Mouse (Mus musculus) lung, embryonic 16.5 days (tissue): Measurements from ENCODE around the gene Nudt16l1. TPM values are rescaled to one million over a fixed set of nuclear protein-coding genes. Genes with fewer than 3 reads are reported as not detected.

Source experiments
- ATAC-seq: fragments of 200-750 bp; cut with Nextera tagmentation; 2 replicates; pipeline ENCODE4 v1.8.0; 2017; ENCODE audit warnings: low read depth, mild to moderate bottlenecking, moderate library complexity
- H3K27ac ChIP-seq: fragments of 300-500 bp; sonication (generic); 2 replicates; pipeline ENCODE4 v1.5.1; 2014; ENCODE audit warnings: mild to moderate bottlenecking, control low read depth, low read length
- H3K27me3 ChIP-seq: fragments of 300-500 bp; sonication (generic); 2 replicates; pipeline ENCODE4 v1.6.1; 2014; ENCODE audit warnings: low read depth, low read length, mixed read lengths; ENCODE audit not compliant: control insufficient read depth, insufficient read depth
- H3K36me3 ChIP-seq: fragments of 300-500 bp; sonication (generic); 2 replicates; pipeline ENCODE4 v1.6.1; 2014; ENCODE audit warnings: low read length; ENCODE audit not compliant: control insufficient read depth, insufficient read depth
- H3K4me1 ChIP-seq: fragments of 300-500 bp; sonication (generic); replicated peaks from 2 replicates; pipeline ENCODE4 v1.6.1; 2014; ENCODE audit warnings: low read length, mixed read lengths; ENCODE audit not compliant: control insufficient read depth, insufficient read depth
- H3K4me2 ChIP-seq: fragments of 300-500 bp; sonication (generic); 2 replicates; pipeline ENCODE4 v1.6.1; 2014; ENCODE audit warnings: low read depth, low read length, control low read depth
- H3K4me3 ChIP-seq: fragments of 300-500 bp; sonication (generic); 2 replicates; pipeline ENCODE4 v1.5.1; 2014; ENCODE audit warnings: mild to moderate bottlenecking, low read length, control low read depth
- H3K9ac ChIP-seq: fragments of 300-500 bp; sonication (generic); 2 replicates; pipeline ENCODE4 v1.6.1; 2014; ENCODE audit warnings: low read length, control low read depth
- H3K9me3 ChIP-seq: fragments of 300-500 bp; sonication (generic); 2 replicates; pipeline ENCODE4 v1.6.1; 2016; ENCODE audit warnings: low read length; ENCODE audit not compliant: control insufficient read depth
- WGBS: fragments of 180-500 bp; shearing (Covaris S2); extraction: QIAGEN DNeasy Blood & Tissue Kit; methylation state at CpG from one replicate; pipeline ENCODE4 v1.1.7; 2014; 5-methylcytosine and 5-hydroxymethylcytosine counted together
- polyA plus RNA-seq: library from polyadenylated mRNA; unstranded; fragments of >200 nt; fragmentation: Nextera tagmentation; extraction: Ambion mirVana; gene quantifications from 2 replicates; pipeline ENCODE4 v1.2.1, GENCODE M21; 2015

The Nudt16l1 gene
- polyA plus RNA-seq, 1 experiment from 2014 or later: 144 TPM

DNA sequence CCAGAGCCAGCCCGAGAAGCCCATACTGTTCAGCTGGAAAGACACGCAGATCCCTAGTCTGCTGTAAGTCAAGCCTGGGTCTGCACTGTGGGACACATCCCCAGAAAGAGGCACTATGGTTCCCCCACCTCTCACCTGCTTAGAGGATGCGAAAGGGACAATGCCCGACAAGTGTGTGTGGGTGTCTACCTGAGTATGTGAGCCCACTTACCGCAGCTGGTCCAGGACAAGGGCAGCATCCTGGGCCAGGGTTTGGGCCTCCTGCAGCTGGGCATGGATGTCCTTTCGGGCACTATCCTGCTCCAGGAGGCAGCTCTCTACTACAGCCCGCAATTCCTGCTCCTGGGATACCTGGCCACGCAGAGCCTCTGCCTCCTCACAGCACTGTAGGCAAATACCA lies 4.3 kb downstream of the Nudt16l1 start:
- no peak overlapping the region for H3K4me3 ChIP-seq
- peaks cover 6% of the 10 kb centered on the region for H3K4me1 ChIP-seq
- no peaks in the 10 kb centered on the region for H3K27me3 ChIP-seq
- no peak overlapping the region for H3K4me2 ChIP-seq
- no peaks in the 10 kb centered on the region for H3K9me3 ChIP-seq
- 94% methylated on average over 8 of the region's 8 CpGs for WGBS
- ATAC-seq: no peak
- H3K9ac ChIP-seq: no peak overlapping the region
- H3K36me3 ChIP-seq: peaks cover 30% of the 10 kb centered on the region
- H3K27ac ChIP-seq: no peak overlapping the region

DNA sequence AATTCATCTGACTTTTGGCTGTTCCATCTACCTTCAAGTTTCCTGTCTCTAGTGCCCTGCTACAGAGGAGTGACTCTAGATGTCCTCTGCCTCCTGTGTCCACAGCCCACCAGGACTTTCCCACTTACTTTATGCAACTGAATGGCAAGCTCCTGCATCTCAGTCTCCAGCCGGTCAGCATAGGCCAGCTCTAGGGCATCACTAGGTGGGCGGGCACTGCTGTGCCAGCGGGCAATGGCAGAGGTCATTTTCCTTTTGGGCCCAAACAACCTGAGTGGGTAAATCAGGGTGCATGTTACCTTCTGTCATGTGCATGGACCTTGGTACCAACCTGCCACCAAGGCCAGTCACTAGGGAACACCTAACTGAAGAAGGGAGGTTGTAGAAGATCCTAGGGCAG lies 4.9 kb downstream of the Nudt16l1 start:
- ATAC-seq: no peak
- H3K9ac ChIP-seq: no peak overlapping the region
- H3K36me3 ChIP-seq: peaks cover 32% of the 10 kb centered on the region
- H3K4me3 ChIP-seq: no peak overlapping the region
- H3K4me1 ChIP-seq: peaks cover 6% of the 10 kb centered on the region
- H3K27ac ChIP-seq: no peak overlapping the region
- WGBS: 95% methylated on average over 3 of the region's 3 CpGs
- no peaks in the 10 kb centered on the region for H3K9me3 ChIP-seq
- no peak overlapping the region for H3K4me2 ChIP-seq
- no peaks in the 10 kb centered on the region for H3K27me3 ChIP-seq

DNA sequence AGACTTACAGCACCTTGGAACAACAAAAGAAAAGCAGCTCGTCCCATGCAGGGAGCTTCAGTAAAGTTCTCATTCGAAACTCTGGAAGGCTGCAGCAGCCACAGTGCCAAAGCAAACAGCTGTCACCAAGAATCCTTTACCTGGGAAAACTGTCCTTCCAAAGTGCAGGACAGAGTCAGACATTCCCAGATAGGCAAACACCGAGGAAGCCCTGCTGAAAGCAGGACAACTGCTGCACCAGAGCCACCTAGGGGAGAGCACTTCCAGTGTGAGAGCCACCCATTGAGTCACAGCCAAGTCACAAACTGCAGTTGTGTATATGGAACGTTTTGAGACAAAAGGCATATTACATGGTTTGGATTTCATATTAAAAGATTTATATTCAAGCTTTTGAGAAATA lies 6.9 kb downstream of the Nudt16l1 start:
- no peaks in the 10 kb centered on the region for H3K9me3 ChIP-seq
- no peak overlapping the region for H3K9ac ChIP-seq
- no peak for ATAC-seq
- H3K36me3 ChIP-seq: peaks cover 37% of the 10 kb centered on the region
- no peaks in the 10 kb centered on the region for H3K27me3 ChIP-seq
- no peak overlapping the region for H3K4me3 ChIP-seq
- no peak overlapping the region for H3K27ac ChIP-seq
- no peak overlapping the region for H3K4me2 ChIP-seq
- 77% methylated on average over 4 of the region's 4 CpGs for WGBS
- H3K4me1 ChIP-seq: no peaks in the 10 kb centered on the region

DNA sequence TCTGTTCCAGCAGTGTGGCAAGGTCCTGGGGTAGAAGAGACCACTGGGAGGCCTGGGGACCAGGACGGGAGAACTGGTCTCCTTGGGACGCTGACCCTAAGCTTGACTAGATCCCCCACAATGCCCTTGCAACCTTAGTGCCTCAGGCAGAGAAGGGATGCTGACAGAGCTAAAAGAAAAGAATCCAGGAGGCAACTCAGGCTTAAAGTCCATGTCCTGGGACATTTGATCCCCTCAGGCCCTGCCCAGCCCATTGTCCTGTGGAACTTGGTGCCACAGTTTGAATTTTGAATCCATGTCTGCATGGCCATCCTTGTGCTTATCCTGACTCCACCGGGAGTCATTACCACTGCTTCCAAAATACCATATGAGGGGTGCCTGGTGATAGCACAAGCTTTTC lies 7.6 kb downstream of the Nudt16l1 start:
- Histone ChIP-seq H3K4me3 (no peak overlapping the region), H3K9ac (no peak overlapping the region), H3K9me3 (no peaks in the 10 kb centered on the region), H3K27me3 (no peaks in the 10 kb centered on the region), H3K4me1 (no peaks in the 10 kb centered on the region), H3K36me3 (peaks cover 38% of the 10 kb centered on the region), H3K4me2 (no peak overlapping the region), H3K27ac (no peak overlapping the region)
- no peak for ATAC-seq
- WGBS: 86% methylated on average over 3 of the region's 3 CpGs

DNA sequence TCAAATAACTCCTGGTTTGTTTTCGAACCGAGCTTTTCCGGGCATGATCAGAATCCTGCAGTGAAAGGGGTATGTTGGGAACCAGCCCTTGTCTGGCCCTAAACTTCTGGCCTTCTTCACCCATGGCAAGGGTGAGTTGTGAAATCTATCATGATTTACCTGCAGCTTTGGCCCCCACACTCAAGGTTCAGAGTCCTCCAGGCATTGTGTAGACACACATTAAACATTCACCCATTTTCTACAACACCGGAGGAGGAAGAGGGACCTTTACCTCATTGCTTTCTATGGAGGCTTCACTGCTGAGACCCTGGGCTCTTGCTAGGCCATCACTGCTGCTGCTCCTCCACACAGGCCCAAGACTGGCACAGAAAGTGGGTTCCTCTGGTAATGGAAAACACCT lies 8.8 kb downstream of the Nudt16l1 start:
- Histone ChIP-seq H3K4me2 (no peak overlapping the region), H3K27me3 (no peaks in the 10 kb centered on the region), H3K27ac (no peak overlapping the region), H3K9ac (no peak overlapping the region), H3K4me3 (no peak overlapping the region), H3K4me1 (no peaks in the 10 kb centered on the region), H3K9me3 (no peaks in the 10 kb centered on the region), H3K36me3 (peaks cover 38% of the 10 kb centered on the region)
- WGBS: 88% methylated on average over 4 of the region's 4 CpGs
- ATAC-seq: no peak

GRCm38 (mm10) chr16:4956609-4957008 lies 18.0 kb downstream of the Nudt16l1 start:
- Histone ChIP-seq H3K9me3 (no peaks in the 10 kb centered on the region), H3K27me3 (no peaks in the 10 kb centered on the region), H3K4me1 (no peaks in the 10 kb centered on the region), H3K4me3 (no peak overlapping the region), H3K4me2 (no peak overlapping the region), H3K9ac (no peak overlapping the region), H3K36me3 (peaks cover 24% of the 10 kb centered on the region), H3K27ac (no peak overlapping the region)
- WGBS: 88% methylated on average over 3 of the region's 3 CpGs
- ATAC-seq: no peak

- 93% methylated on average over 3 of the region's 3 CpGs for WGBS
- no peak overlapping the region for H3K9ac ChIP-seq
- H3K27me3 ChIP-seq: no peaks in the 10 kb centered on the region
- H3K27ac ChIP-seq: no peak overlapping the region
- peaks cover 21% of the 10 kb centered on the region for H3K36me3 ChIP-seq
- ATAC-seq: no peak
- H3K9me3 ChIP-seq: no peaks in the 10 kb centered on the region
- H3K4me3 ChIP-seq: no peak overlapping the region
- no peaks in the 10 kb centered on the region; the same call in 1 of the 2 replicates for H3K4me1 ChIP-seq
- no peak overlapping the region for H3K4me2 ChIP-seq
Observed at GRCm38 (mm10) chr16:4957446-4957845, 18.9 kb downstream of the Nudt16l1 start.

DNA sequence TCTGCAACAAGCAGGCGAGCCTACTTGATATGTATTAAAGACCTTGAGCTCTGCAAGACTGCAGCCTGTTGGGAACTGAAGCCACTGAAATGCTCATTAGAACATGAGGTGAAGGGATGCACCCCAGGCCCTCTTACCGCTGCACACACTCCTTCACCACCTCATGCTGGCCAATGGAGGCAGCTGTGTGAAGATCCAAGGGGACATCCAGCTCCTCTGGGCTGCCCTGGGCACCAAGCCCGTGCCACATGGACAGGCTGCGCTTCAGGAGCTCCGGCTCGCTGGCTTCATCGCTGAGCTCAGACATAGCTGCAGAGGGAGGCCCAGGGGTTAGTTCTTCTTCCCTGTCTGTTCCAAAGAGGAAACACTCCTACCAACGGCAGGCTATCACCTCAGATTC lies 21.7 kb downstream of the Nudt16l1 start:
- no peak overlapping the region for H3K4me2 ChIP-seq
- ATAC-seq: no peak
- H3K27ac ChIP-seq: no peak overlapping the region
- H3K9me3 ChIP-seq: no peaks in the 10 kb centered on the region
- no peak overlapping the region for H3K9ac ChIP-seq
- WGBS: 90% methylated on average over 8 of the region's 8 CpGs
- H3K27me3 ChIP-seq: no peaks in the 10 kb centered on the region
- peaks cover 5% of the 10 kb centered on the region; the same call in 1 of the 2 replicates for H3K36me3 ChIP-seq
- H3K4me3 ChIP-seq: no peak overlapping the region
- H3K4me1 ChIP-seq: peaks cover 11% of the 10 kb centered on the region

GRCm38 (mm10) chr16:4963346-4963745 lies 24.8 kb downstream of the Nudt16l1 start:
- no peaks in the 10 kb centered on the region for H3K27me3 ChIP-seq
- H3K36me3 ChIP-seq: no peaks in the 10 kb centered on the region
- peaks cover 12% of the 10 kb centered on the region for H3K4me1 ChIP-seq
- WGBS: 35% methylated on average over 9 of the region's 9 CpGs
- peak overlapping the region; percentile 88 for H3K4me2 ChIP-seq
- peak overlapping the region; percentile 91 for H3K4me3 ChIP-seq
- no peak overlapping the region; the same call in 1 of the 2 replicates for H3K27ac ChIP-seq
- no peaks in the 10 kb centered on the region for H3K9me3 ChIP-seq
- ATAC-seq: no peak
- H3K9ac ChIP-seq: peak overlapping the region; percentile 84
